Mouse (Mus musculus) olfactory bulb, adult 2 months (tissue): ENCODE data around the gene Irf1.

Source experiments
- CTCF ChIP-seq: fragments of 200-500 bp; IDR thresholded peaks from 2 replicates; pipeline ENCODE4 v1.5.1; 2012; ENCODE audit warnings: low read depth, mild to moderate bottlenecking, low read length, moderate library complexity; ENCODE audit not compliant: insufficient read depth
- POLR2A ChIP-seq: fragments of 200-500 bp; IDR thresholded peaks from 2 replicates; pipeline ENCODE4 v1.6.1; 2012; ENCODE audit warnings: mild to moderate bottlenecking, low read depth, low read length, moderate library complexity; ENCODE audit not compliant: insufficient read depth

- TF ChIP-seq CTCF (no peak), POLR2A (no peak)
These were observed 24.6 kb upstream of the Irf1 start for GRCm38 (mm10) chr11:53745260-53745659.
